Comparison of ENCODE assay signal across 8 mouse cellular contexts in genomic region chr7:44893197-44893596, GRCm38 (mm10). TPM values are rescaled to one million over a fixed set of nuclear protein-coding genes. Genes with fewer than 3 reads are reported as not detected.
A peak's percentile ranks its signal among the peaks of the same experiment; 100 is the strongest.
DNase-seq lines count a peak whose midpoint lies in the region; ATAC-seq and TF ChIP-seq lines count a peak whose summit lies in the region.

No protein-coding gene starts in this region.

- 29% methylated on average over 8 of the region's 8 CpGs for WGBS in embryonic facial prominence, embryonic 11.5 days
- 4% methylated on average over 8 of the region's 8 CpGs for WGBS in hindbrain, postnatal 0 days
- WGBS in neural tube, embryonic 12.5 days = 16% methylated on average over 8 of the region's 8 CpGs

- no peak for ATAC-seq in embryonic facial prominence, embryonic 11.5 days (replicated peaks; ENCODE audit: insufficient number of reproducible peaks, low FRiP score, low TSS enrichment, low read depth)
- no peak for ATAC-seq in hindbrain, postnatal 0 days
- ATAC-seq in neural tube, embryonic 12.5 days (ENCODE audit: low FRiP score, low read depth) = no peak

- H3K4me2 ChIP-seq in embryonic facial prominence, embryonic 11.5 days (ENCODE audit: low read depth, low read length) = no peak overlapping the region
- peak overlapping the region; percentile 93 for H3K4me2 ChIP-seq in hindbrain, postnatal 0 days (ENCODE audit: low read depth, low read length)
- peak overlapping the region; percentile 75 for H3K4me2 ChIP-seq in neural tube, embryonic 12.5 days (replicated peaks)

- no peak for TF ChIP-seq CTCF in left cerebral cortex, adult 2 months (IDR thresholded peaks at IDR 0.05)
- no peak for TF ChIP-seq CTCF in hindbrain, postnatal 0 days (IDR thresholded peaks at IDR 0.05; ENCODE audit: low read depth)

- intact Hi-C loops in left cerebral cortex, adult 2 months (cut with DNase I) = no loop called here
- intact Hi-C loops in left cerebral cortex, postnatal 14 days (cut with DNase I) = no loop called here

- H3K9ac ChIP-seq in embryonic facial prominence, embryonic 11.5 days (replicated peaks; ENCODE audit: low read length) = no peak overlapping the region
- H3K9ac ChIP-seq in hindbrain, postnatal 0 days (replicated peaks; ENCODE audit: low read length) = no peak overlapping the region; the same call in 1 of the 2 replicates
- peak overlapping the region; percentile 26; the same call in 1 of the 2 replicates for H3K9ac ChIP-seq in neural tube, embryonic 12.5 days

- no peak for DNase-seq in left cerebral cortex, adult 2 months (ENCODE audit: extremely low spot score in 1 of 2, low spot score in 2 of 2)
- DNase-seq in left cerebral cortex, postnatal 14 days (ENCODE audit: low spot score in 2 of 2) = no peak
- peak; percentile 8 for DNase-seq in embryonic facial prominence, embryonic 11.5 days (ENCODE audit: low spot score)
- DNase-seq in hindbrain, postnatal 0 days (ENCODE audit: low spot score) = peak; percentile 49
- DNase-seq in retina, postnatal 1 day = no peak
- no peak for DNase-seq in spleen, adult 12 weeks (ENCODE audit: low spot score)
- no peak for DNase-seq in thymus, postnatal 10 days (ENCODE audit: low spot score in 2 of 2)

- H3K36me3 ChIP-seq in embryonic facial prominence, embryonic 11.5 days (replicated peaks; ENCODE audit: control insufficient read depth, insufficient read depth, low read depth, low read length) = peaks cover 4% of the 10 kb centered on the region
- H3K36me3 ChIP-seq in hindbrain, postnatal 0 days (ENCODE audit: insufficient read depth, low read length) = no peaks in the 10 kb centered on the region
- peaks cover 23% of the 10 kb centered on the region for H3K36me3 ChIP-seq in neural tube, embryonic 12.5 days

- H3K4me3 ChIP-seq in left cerebral cortex, adult 2 months = peak overlapping the region; percentile 89
- no peak overlapping the region for H3K4me3 ChIP-seq in embryonic facial prominence, embryonic 11.5 days (ENCODE audit: low read depth, low read length)
- H3K4me3 ChIP-seq in hindbrain, postnatal 0 days (ENCODE audit: low read length) = peak overlapping the region; percentile 73
- H3K4me3 ChIP-seq in neural tube, embryonic 12.5 days = no peak overlapping the region

- no peaks in the 10 kb centered on the region for H3K27me3 ChIP-seq in embryonic facial prominence, embryonic 11.5 days (ENCODE audit: control insufficient read depth, insufficient read depth, low read length)
- H3K27me3 ChIP-seq in hindbrain, postnatal 0 days (ENCODE audit: insufficient read depth, low read length) = no peaks in the 10 kb centered on the region
- H3K27me3 ChIP-seq in neural tube, embryonic 12.5 days (replicated peaks) = no peaks in the 10 kb centered on the region

- no peaks in the 10 kb centered on the region for H3K9me3 ChIP-seq in embryonic facial prominence, embryonic 11.5 days (replicated peaks; ENCODE audit: control insufficient read depth, low read length)
- no peaks in the 10 kb centered on the region for H3K9me3 ChIP-seq in hindbrain, postnatal 0 days (ENCODE audit: low read length)
- H3K9me3 ChIP-seq in neural tube, embryonic 12.5 days = no peaks in the 10 kb centered on the region

- H3K4me1 ChIP-seq in embryonic facial prominence, embryonic 11.5 days (ENCODE audit: control insufficient read depth, insufficient read depth, low read length) = peaks cover 4% of the 10 kb centered on the region; the same call in 1 of the 2 replicates
- peaks cover 37% of the 10 kb centered on the region for H3K4me1 ChIP-seq in hindbrain, postnatal 0 days (ENCODE audit: insufficient read depth, low read length)
- H3K4me1 ChIP-seq in neural tube, embryonic 12.5 days = peaks cover 66% of the 10 kb centered on the region

- peak overlapping the region; percentile 100 for H3K27ac ChIP-seq in left cerebral cortex, adult 2 months
- 0 out of 2 replicates have a peak overlapping the region, but pooled peaks have one; percentile 48 for H3K27ac ChIP-seq in embryonic facial prominence, embryonic 11.5 days (replicated peaks; ENCODE audit: low read depth, low read length)
- H3K27ac ChIP-seq in hindbrain, postnatal 0 days = peak overlapping the region; percentile 71
- H3K27ac ChIP-seq in neural tube, embryonic 12.5 days = peak overlapping the region; percentile 50; the same call in 1 of the 2 replicates

RNA-seq across cellular contexts. Expression of gene Med25, which starts 0.7 kb away (rescaled TPM):
- 10 to 100 TPM; 96.1 to 98.5 TPM for total RNA-seq in left cerebral cortex, adult 2 months (2021)
- 100 to 1,000 TPM in 1 of 2 experiments, 10 to 100 TPM in 1; 92.5 to 103 TPM for total RNA-seq in left cerebral cortex, postnatal 14 days (2021)
- polyA plus RNA-seq in embryonic facial prominence, embryonic 11.5 days (2014; fragmentation: Nextera tagmentation; extraction: Ambion mirVana) = 44.5 and 50.3 TPM in 2 replicates
- total RNA-seq in hindbrain, postnatal 0 days (2014; rRNA removed) = 193 and 194 TPM in 2 replicates
- polyA plus RNA-seq in hindbrain, postnatal 0 days (2015; fragmentation: Nextera tagmentation; extraction: Ambion mirVana) = 121 and 123 TPM in 2 replicates
- polyA plus RNA-seq in neural tube, embryonic 12.5 days (2016; fragmentation: Nextera tagmentation; extraction: Ambion mirVana) = 156 and 158 TPM in 2 replicates

RNA-seq across cellular contexts. Expression of gene Fuz, which starts 2.7 kb away (rescaled TPM):
- total RNA-seq in left cerebral cortex, adult 2 months (2021) = 10 to 100 TPM; 23.4 to 24.1 TPM
- 10 to 100 TPM; 20.4 to 22.9 TPM for total RNA-seq in left cerebral cortex, postnatal 14 days (2021)
- 11.8 and 13.2 TPM in 2 replicates for polyA plus RNA-seq in embryonic facial prominence, embryonic 11.5 days (2014; fragmentation: Nextera tagmentation; extraction: Ambion mirVana)
- total RNA-seq in hindbrain, postnatal 0 days (2014; rRNA removed) = 27.8 and 29.8 TPM in 2 replicates
- polyA plus RNA-seq in hindbrain, postnatal 0 days (2015; fragmentation: Nextera tagmentation; extraction: Ambion mirVana) = 14.5 and 14.9 TPM in 2 replicates
- 17.7 and 19.1 TPM in 2 replicates for polyA plus RNA-seq in neural tube, embryonic 12.5 days (2016; fragmentation: Nextera tagmentation; extraction: Ambion mirVana)

RNA-seq across cellular contexts. Expression of gene Ptov1, which starts 23.6 kb away (rescaled TPM):
- total RNA-seq in left cerebral cortex, adult 2 months (2021) = 100 to 1,000 TPM; 273 to 290 TPM
- total RNA-seq in left cerebral cortex, postnatal 14 days (2021) = 100 to 1,000 TPM; 263 to 271 TPM
- polyA plus RNA-seq in embryonic facial prominence, embryonic 11.5 days (2014; fragmentation: Nextera tagmentation; extraction: Ambion mirVana) = 350 and 370 TPM in 2 replicates
- 524 and 597 TPM in 2 replicates for total RNA-seq in hindbrain, postnatal 0 days (2014; rRNA removed)
- 416 and 438 TPM in 2 replicates for polyA plus RNA-seq in hindbrain, postnatal 0 days (2015; fragmentation: Nextera tagmentation; extraction: Ambion mirVana)
- polyA plus RNA-seq in neural tube, embryonic 12.5 days (2016; fragmentation: Nextera tagmentation; extraction: Ambion mirVana) = 630 and 637 TPM in 2 replicates

RNA-seq across cellular contexts. Expression of gene Ap2a1, which starts 36.1 kb away (rescaled TPM):
- total RNA-seq in left cerebral cortex, adult 2 months (2021) = 100 to 1,000 TPM; 327 to 331 TPM
- 100 to 1,000 TPM; 381 to 392 TPM for total RNA-seq in left cerebral cortex, postnatal 14 days (2021)
- 70.1 and 70.3 TPM in 2 replicates for polyA plus RNA-seq in embryonic facial prominence, embryonic 11.5 days (2014; fragmentation: Nextera tagmentation; extraction: Ambion mirVana)
- 251 and 255 TPM in 2 replicates for total RNA-seq in hindbrain, postnatal 0 days (2014; rRNA removed)
- polyA plus RNA-seq in hindbrain, postnatal 0 days (2015; fragmentation: Nextera tagmentation; extraction: Ambion mirVana) = 113 and 115 TPM in 2 replicates
- polyA plus RNA-seq in neural tube, embryonic 12.5 days (2016; fragmentation: Nextera tagmentation; extraction: Ambion mirVana) = 97.9 and 100 TPM in 2 replicates

RNA-seq across cellular contexts. Expression of gene Pnkp, which starts 36.3 kb away (rescaled TPM):
- 10 to 100 TPM; 27.4 to 31.2 TPM for total RNA-seq in left cerebral cortex, adult 2 months (2021)
- 10 to 100 TPM; 26.1 to 28.7 TPM for total RNA-seq in left cerebral cortex, postnatal 14 days (2021)
- 21.6 and 25.3 TPM in 2 replicates for polyA plus RNA-seq in embryonic facial prominence, embryonic 11.5 days (2014; fragmentation: Nextera tagmentation; extraction: Ambion mirVana)
- 22.9 and 47.1 TPM in 2 replicates for total RNA-seq in hindbrain, postnatal 0 days (2014; rRNA removed)
- 35.7 and 37.5 TPM in 2 replicates for polyA plus RNA-seq in hindbrain, postnatal 0 days (2015; fragmentation: Nextera tagmentation; extraction: Ambion mirVana)
- 32.3 and 39.3 TPM in 2 replicates for polyA plus RNA-seq in neural tube, embryonic 12.5 days (2016; fragmentation: Nextera tagmentation; extraction: Ambion mirVana)

Comparison
In these comparisons a context has a peak if more than half of its experiments do, and no peak if none do; other contexts are left out.
1. DNase-seq: peak in embryonic facial prominence, embryonic 11.5 days (single experiment) and hindbrain, postnatal 0 days (single experiment); none in left cerebral cortex, adult 2 months (0 of 2), left cerebral cortex, postnatal 14 days (0 of 2), retina, postnatal 1 day (single experiment), spleen, adult 12 weeks (single experiment) and thymus, postnatal 10 days (0 of 2).
2. H3K27ac ChIP-seq: peak in every context shown above with its lines; median percentile 100 in left cerebral cortex, adult 2 months; 71 in hindbrain, postnatal 0 days; 50 in neural tube, embryonic 12.5 days; 48 in embryonic facial prominence, embryonic 11.5 days.
3. H3K4me3 ChIP-seq: peak in left cerebral cortex, adult 2 months (single experiment) and hindbrain, postnatal 0 days (single experiment); none in embryonic facial prominence, embryonic 11.5 days (single experiment) and neural tube, embryonic 12.5 days (single experiment).